Mouse (Mus musculus) kidney, postnatal 0 days (tissue): ENCODE data around the gene Hapln4. TPM values are rescaled to one million over a fixed set of nuclear protein-coding genes. Genes with fewer than 3 reads are reported as not detected.

Experiments used
- ATAC-seq: fragments of 200-750 bp; cut with Nextera tagmentation; replicated peaks from 2 replicates; pipeline ENCODE4 v1.8.0; 2017; ENCODE audit warnings: low read depth, moderate number of reproducible peaks, moderate TSS enrichment, moderate library complexity; ENCODE audit not compliant: low FRiP score
- DNase-seq: peaks from one replicate; pipeline ENCODE4 v3.0.0-alpha.2; 2016; ENCODE audit warnings: low spot score
- H3K27ac ChIP-seq: fragments of 300-500 bp; sonication (generic); 2 replicates; pipeline ENCODE4 v1.5.1; 2014; ENCODE audit warnings: mild to moderate bottlenecking
- H3K27me3 ChIP-seq: fragments of 300-500 bp; sonication (generic); 2 replicates; pipeline ENCODE4 v1.6.1; 2014; ENCODE audit warnings: low read length, mixed read lengths; ENCODE audit not compliant: insufficient read depth
- H3K36me3 ChIP-seq: fragments of 300-500 bp; sonication (generic); 2 replicates; pipeline ENCODE4 v1.6.1; 2014; ENCODE audit warnings: low read length, mixed read lengths; ENCODE audit not compliant: insufficient read depth
- H3K4me1 ChIP-seq: fragments of 300-500 bp; sonication (generic); replicated peaks from 2 replicates; pipeline ENCODE4 v1.6.1; 2014; ENCODE audit warnings: antibody characterized with exemption, low read length, mixed read lengths; ENCODE audit not compliant: insufficient read depth
- H3K4me2 ChIP-seq: fragments of 300-500 bp; sonication (generic); 2 replicates; pipeline ENCODE4 v1.6.1; 2014; ENCODE audit warnings: mild to moderate bottlenecking, low read length, moderate library complexity, mixed read lengths
- H3K4me3 ChIP-seq: fragments of 300-500 bp; sonication (generic); replicated peaks from 2 replicates; pipeline ENCODE4 v1.5.1; 2014; ENCODE audit warnings: low read depth, low read length
- H3K9ac ChIP-seq: fragments of 300-500 bp; sonication (generic); 2 replicates; pipeline ENCODE4 v1.6.1; 2014; ENCODE audit warnings: low read depth, low read length
- H3K9me3 ChIP-seq: fragments of 300-500 bp; sonication (generic); replicated peaks from 2 replicates; pipeline ENCODE4 v1.6.1; 2016; ENCODE audit warnings: low read length, inconsistent platforms, mixed read lengths
- CTCF ChIP-seq: IDR thresholded peaks from 2 replicates; pipeline ENCODE4 v1.5.1; 2016; ENCODE audit warnings: antibody characterized with exemption, low read depth, mild to moderate bottlenecking, moderate library complexity
- WGBS: fragments of 180-500 bp; shearing (Covaris S2); extraction: QIAGEN DNeasy Blood & Tissue Kit; methylation state at CpG from one replicate; pipeline ENCODE4 v1.1.7; 2014; 5-methylcytosine and 5-hydroxymethylcytosine counted together
- polyA plus RNA-seq: library from polyadenylated mRNA; unstranded; fragments of >200 nt; fragmentation: Nextera tagmentation; extraction: Ambion mirVana; gene quantifications from 2 replicates; pipeline ENCODE4 v1.2.1, GENCODE M21; 2015

Gene Hapln4
- polyA plus RNA-seq, 1 experiment from 2014 or later = not detected

- no peak overlapping the region for H3K4me2 ChIP-seq
- no peaks in the 10 kb centered on the region for H3K36me3 ChIP-seq
- H3K27ac ChIP-seq = no peak overlapping the region
- no peaks in the 10 kb centered on the region for H3K9me3 ChIP-seq
- H3K4me3 ChIP-seq = no peak overlapping the region
- H3K9ac ChIP-seq = no peak overlapping the region
- DNase-seq (no peak), ATAC-seq (no peak)
- no peaks in the 10 kb centered on the region for H3K4me1 ChIP-seq
- H3K27me3 ChIP-seq = 0 out of 2 replicates have a peak, but pooled peaks cover under 1% of the 10 kb centered on the region
- 57% methylated on average over 8 of the region's 8 CpGs for whole genome bisulfite sequencing
- no peak for TF ChIP-seq CTCF
Measured at GRCm38 (mm10) chr8:70124992-70125391, 41.7 kb downstream of the Hapln4 start.

- TF ChIP-seq CTCF = no peak
- no peak overlapping the region for H3K4me2 ChIP-seq
- 73% methylated on average over 3 of the region's 3 CpGs for WGBS
- peaks cover 3% of the 10 kb centered on the region; the same call in 1 of the 2 replicates for H3K4me1 ChIP-seq
- H3K9me3 ChIP-seq = no peaks in the 10 kb centered on the region
- H3K36me3 ChIP-seq = no peaks in the 10 kb centered on the region
- H3K4me3 ChIP-seq = no peak overlapping the region
- no peak for ATAC-seq
- H3K9ac ChIP-seq = no peak overlapping the region
- H3K27ac ChIP-seq = no peak overlapping the region
- H3K27me3 ChIP-seq = no peaks in the 10 kb centered on the region
- DNase-seq = no peak
Measured at GRCm38 (mm10) chr8:70128435-70128834, 45.2 kb downstream of the Hapln4 start.

DNA sequence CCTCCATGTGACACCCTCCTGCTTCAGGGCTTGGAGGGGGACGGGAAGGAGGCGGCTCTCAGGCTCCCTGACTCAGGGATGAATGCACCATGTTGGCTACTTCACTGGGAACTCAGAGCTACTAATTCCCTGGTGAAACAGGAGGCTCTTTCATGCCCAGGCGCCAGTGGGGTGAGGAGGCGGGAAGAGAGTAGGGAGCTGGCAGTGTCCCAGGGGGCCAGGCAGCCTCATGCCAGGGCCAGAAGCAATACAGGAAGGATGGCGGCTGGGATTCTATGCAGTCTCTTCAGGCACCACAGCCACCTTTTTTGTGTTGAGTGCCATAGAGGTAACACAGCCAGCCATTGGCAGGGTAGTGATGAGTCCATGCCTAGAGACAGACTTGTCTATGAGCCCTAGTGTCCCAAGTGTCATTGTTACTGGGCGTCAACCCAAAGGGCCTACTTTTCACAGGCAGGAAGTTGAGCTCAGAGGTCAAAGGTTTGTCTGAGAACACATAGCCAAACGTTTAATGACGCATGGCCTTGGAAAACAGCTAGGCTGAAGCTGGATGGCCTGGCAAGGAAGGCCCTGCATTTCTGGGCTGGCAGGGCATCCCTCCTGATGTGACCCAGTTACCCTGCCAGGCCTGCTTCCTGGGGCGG, 46.2 kb downstream of the Hapln4 start:
- Histone ChIP-seq H3K4me2 (no peak overlapping the region), H3K27ac (no peak overlapping the region), H3K4me3 (no peak overlapping the region), H3K4me1 (peaks cover 3% of the 10 kb centered on the region; the same call in 1 of the 2 replicates), H3K9me3 (no peaks in the 10 kb centered on the region), H3K36me3 (peaks cover 8% of the 10 kb centered on the region), H3K9ac (no peak overlapping the region), H3K27me3 (no peaks in the 10 kb centered on the region)
- no peak for TF ChIP-seq CTCF
- ATAC-seq (no peak), DNase-seq (no peak)
- WGBS = 56% methylated on average over 9 of the region's 9 CpGs

- TF ChIP-seq CTCF = no peak
- H3K9me3 ChIP-seq = no peaks in the 10 kb centered on the region
- no peak overlapping the region for H3K4me3 ChIP-seq
- H3K27ac ChIP-seq = no peak overlapping the region
- peaks cover 3% of the 10 kb centered on the region; the same call in 1 of the 2 replicates for H3K4me1 ChIP-seq
- DNase-seq = no peak
- H3K27me3 ChIP-seq = no peaks in the 10 kb centered on the region
- 91% methylated on average over 3 of the region's 3 CpGs for WGBS
- ATAC-seq = no peak
- no peak overlapping the region for H3K4me2 ChIP-seq
- H3K36me3 ChIP-seq = peaks cover 13% of the 10 kb centered on the region
- H3K9ac ChIP-seq = no peak overlapping the region
Measured at GRCm38 (mm10) chr8:70130066-70130465, 46.8 kb downstream of the Hapln4 start.

DNA sequence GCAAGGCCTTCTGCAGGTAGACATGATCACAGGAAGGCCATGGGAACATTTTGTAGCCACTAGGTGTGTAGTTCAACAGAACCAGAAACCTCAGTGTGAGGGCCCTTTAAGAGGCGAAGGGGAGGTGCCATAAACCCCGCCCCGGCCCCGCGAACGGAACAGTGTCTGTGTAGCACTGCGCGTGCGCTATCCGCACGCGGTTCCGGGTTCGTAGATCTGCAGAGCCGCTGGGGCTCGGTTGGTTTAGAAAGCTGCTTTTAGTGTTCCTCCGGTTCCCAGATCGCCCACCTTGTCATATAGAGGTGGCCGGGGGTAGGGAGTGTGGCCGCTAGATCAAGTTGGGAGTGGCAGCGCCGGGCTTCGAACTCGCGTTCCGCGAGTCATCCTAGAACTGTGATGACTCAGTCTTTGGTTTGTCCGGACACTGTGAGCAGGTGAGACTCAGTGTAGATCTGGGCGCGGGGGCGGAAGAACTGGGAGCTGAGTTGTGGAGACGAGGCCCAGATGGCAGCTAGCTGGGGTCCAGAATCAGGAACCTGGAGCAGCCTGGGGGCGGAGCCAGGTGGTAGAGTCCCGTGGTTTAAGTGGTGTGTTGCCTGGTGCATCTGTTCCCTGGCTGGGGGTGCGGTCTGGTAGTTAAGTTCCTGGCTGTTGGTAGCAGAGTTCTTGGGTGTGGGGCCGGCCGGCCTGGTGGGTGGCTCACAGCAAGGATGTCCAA, 48.1 kb downstream of the Hapln4 start, which contains the start of gene Nr2c2ap:
Gene Nr2c2ap (plus strand): TSS at position 168 of the 718 bp plus-strand sequence.
- Histone ChIP-seq H3K9me3 (no peaks in the 10 kb centered on the region), H3K27me3 (no peaks in the 10 kb centered on the region), H3K36me3 (peaks cover 23% of the 10 kb centered on the region), H3K9ac (peak within 1 kb of the TSS; percentile 77), H3K27ac (no peak within 1 kb of the TSS), H3K4me2 (peak within 1 kb of the TSS; percentile 85), H3K4me1 (peaks cover 3% of the 10 kb centered on the region; the same call in 1 of the 2 replicates), H3K4me3 (peak within 1 kb of the TSS; percentile 80)
- WGBS = 1% methylated on average over 37 of the region's 37 CpGs
- peak; percentile 93 for DNase-seq
- ATAC-seq = peak; percentile 77
- no peak for TF ChIP-seq CTCF

GRCm38 (mm10) chr8:70134086-70134485, 50.8 kb downstream of the Hapln4 start:
- 91% methylated on average over 5 of the region's 5 CpGs for WGBS
- Histone ChIP-seq H3K27me3 (no peaks in the 10 kb centered on the region), H3K36me3 (peaks cover 26% of the 10 kb centered on the region), H3K4me2 (no peak overlapping the region), H3K4me3 (no peak overlapping the region), H3K9me3 (no peaks in the 10 kb centered on the region), H3K9ac (no peak overlapping the region), H3K27ac (no peak overlapping the region), H3K4me1 (peaks cover 3% of the 10 kb centered on the region)
- DNase-seq (no peak), ATAC-seq (no peak)
- no peak for TF ChIP-seq CTCF
